Mouse (Mus musculus) ES-E14 (cell line): ENCODE data around the gene Pik3ip1. TPM values are rescaled to one million over a fixed set of nuclear protein-coding genes. Genes with fewer than 3 reads are reported as not detected.

Experiments used
- DNase-seq: peaks from one replicate; pipeline ENCODE4 v3.0.0-alpha.2; 2013; ENCODE audit warnings: low read depth, low spot score
- H3K27ac ChIP-seq: 2 replicates; pipeline ENCODE4 v1.5.1; 2012; ENCODE audit warnings: low read depth, mild to moderate bottlenecking, low read length, moderate library complexity, mixed read lengths; ENCODE audit not compliant: poor library complexity, insufficient read depth, severe bottlenecking
- H3K36me3 ChIP-seq: 2 replicates; pipeline ENCODE4 v1.6.1; 2012; ENCODE audit warnings: mild to moderate bottlenecking, low read length, moderate library complexity, mixed read lengths; ENCODE audit not compliant: control insufficient read depth, poor library complexity, insufficient read depth, severe bottlenecking
- H3K4me1 ChIP-seq, 2 experiments: fragments of 150-350 bp in 1 of 2; sonication (generic) in 1 of 2; 2 replicates each; pipeline ENCODE4 v1.6.1; 2012; ENCODE audit warnings: low read length in 2 of 2, mild to moderate bottlenecking in 1 of 2, mixed read lengths in 1 of 2; ENCODE audit not compliant: control insufficient read depth in 2 of 2, insufficient read depth in 2 of 2, poor library complexity in 1 of 2
- H3K4me3 ChIP-seq, 2 experiments: fragments of 150-350 bp in 1 of 2; sonication (generic) in 1 of 2; 2 replicates each; pipeline ENCODE4 v1.5.1; 2012; ENCODE audit warnings: low read length in 2 of 2, low read depth in 1 of 2, mild to moderate bottlenecking in 1 of 2, mixed read lengths in 1 of 2; ENCODE audit not compliant: insufficient read depth in 1 of 2, poor library complexity in 1 of 2, severe bottlenecking in 1 of 2
- H3K9ac ChIP-seq: 2 replicates; pipeline ENCODE4 v1.6.1; 2012; ENCODE audit warnings: low read depth, mild to moderate bottlenecking, low read length, mixed read lengths; ENCODE audit not compliant: poor library complexity, insufficient read depth, severe bottlenecking
- H3K9me3 ChIP-seq: fragments of 150-350 bp; sonication (generic); 2 replicates; pipeline ENCODE4 v1.6.1; 2012; ENCODE audit warnings: low read depth, mild to moderate bottlenecking, low read length; ENCODE audit not compliant: control insufficient read depth, insufficient read depth
- CHD2 ChIP-seq: IDR thresholded peaks from 2 replicates; pipeline ENCODE4 v1.6.1; 2014; ENCODE audit warnings: mild to moderate bottlenecking, low read depth, low read length, inconsistent platforms
- HCFC1 ChIP-seq: IDR thresholded peaks from 2 replicates; pipeline ENCODE4 v1.6.1; 2012; ENCODE audit warnings: low read length, inconsistent platforms, borderline replicate concordance; ENCODE audit not compliant: insufficient read depth
- MAFK ChIP-seq: IDR thresholded peaks from 2 replicates; pipeline ENCODE4 v1.6.1; 2014; ENCODE audit warnings: mild to moderate bottlenecking, low read depth, low read length, inconsistent platforms; ENCODE audit not compliant: insufficient read depth
- ZC3H11A ChIP-seq: IDR thresholded peaks from 2 replicates; pipeline ENCODE4 v1.6.1; 2012; ENCODE audit warnings: low read depth, mild to moderate bottlenecking, inconsistent platforms, low read length, borderline replicate concordance
- ZNF384 ChIP-seq: IDR thresholded peaks from 2 replicates; pipeline ENCODE4 v1.6.1; 2012; ENCODE audit warnings: low read depth, low read length, inconsistent platforms
- in situ Hi-C, 2 experiments: fragments of 600-800 bp; cut with MboI; formaldehyde crosslinking; loops; one replicate each; pipeline ENCODE4 v1.15.1; 2025; ENCODE audit warnings: low sequenced_read_pairs in 2 of 2, inconsistent platforms in 1 of 2; ENCODE audit not compliant: unreplicated experiment in 2 of 2
- total RNA-seq: library from RNA; depleted of rRNA; stranded (reverse); fragments of 300-350 nt; gene quantifications from 2 replicates; pipeline ENCODE4 v1.2.3, GENCODE M21; 2012

Pik3ip1 gene
- total RNA-seq, 1 experiment = 8.5 TPM

DNA sequence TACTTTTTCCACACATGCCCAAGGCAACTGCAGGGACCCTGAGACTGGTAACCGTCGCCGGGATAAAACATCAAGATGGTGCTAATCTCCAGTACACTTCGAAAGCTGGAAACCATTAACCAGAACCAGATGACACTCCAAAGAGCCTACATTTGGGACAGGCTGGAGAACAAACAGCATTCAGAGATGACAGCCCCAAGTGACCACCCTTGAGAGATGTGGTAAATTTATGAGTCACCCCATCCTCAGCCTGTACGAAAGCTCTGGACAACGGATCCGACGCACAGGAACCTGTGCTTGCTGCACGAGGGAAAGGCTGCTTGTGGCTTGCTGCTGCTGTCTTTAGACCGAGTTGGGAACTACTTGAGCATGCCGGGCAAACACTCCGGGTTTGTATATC is 44.5 kb downstream of the Pik3ip1 start:
- Histone ChIP-seq H3K4me1 (peaks cover 0 to 28% of the 10 kb centered on the region in 2 experiments; a peak in 2 of 4 replicates), H3K36me3 (0 out of 2 replicates have a peak, but pooled peaks cover 2% of the 10 kb centered on the region), H3K4me3 (no peak overlapping the region), H3K9ac (no peak overlapping the region), H3K9me3 (no peaks in the 10 kb centered on the region), H3K27ac (no peak overlapping the region)
- TF ChIP-seq ZC3H11A = no peak
- TF ChIP-seq CHD2 = no peak
- no peak for TF ChIP-seq ZNF384
- no peak for TF ChIP-seq HCFC1
- no peak for TF ChIP-seq MAFK
- no peak for DNase-seq
- in situ Hi-C loops = no loop called here

DNA sequence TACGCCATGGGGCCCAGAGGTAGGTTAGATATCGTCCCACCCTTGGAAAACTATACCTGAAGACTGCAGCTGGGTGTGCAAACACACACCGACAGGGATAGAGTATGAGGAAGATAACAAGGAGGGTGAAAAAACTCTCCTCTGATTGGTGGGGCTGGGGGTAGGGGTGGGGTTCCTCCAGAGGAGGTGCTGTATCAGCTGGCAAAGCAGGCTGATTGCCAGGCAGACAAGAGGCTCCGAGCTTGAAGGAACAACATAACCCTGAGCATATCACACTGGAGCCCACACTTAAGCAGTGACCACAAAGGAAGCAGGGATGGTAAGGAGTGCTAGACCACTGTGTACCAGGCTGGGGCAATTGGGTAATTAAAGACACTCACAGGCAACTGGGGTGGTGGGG is 49.2 kb downstream of the Pik3ip1 start:
- DNase-seq = no peak
- Histone ChIP-seq H3K9me3 (no peaks in the 10 kb centered on the region), H3K9ac (no peak overlapping the region), H3K27ac (no peak overlapping the region), H3K36me3 (0 out of 2 replicates have a peak, but pooled peaks cover 3% of the 10 kb centered on the region), H3K4me3 (no peak overlapping the region), H3K4me1 (peaks cover 3 to 20% of the 10 kb centered on the region in 2 experiments)
- TF ChIP-seq ZNF384 (no peak), ZC3H11A (no peak), HCFC1 (no peak), MAFK (no peak), CHD2 (no peak)
- in situ Hi-C loops = no loop called here

DNA sequence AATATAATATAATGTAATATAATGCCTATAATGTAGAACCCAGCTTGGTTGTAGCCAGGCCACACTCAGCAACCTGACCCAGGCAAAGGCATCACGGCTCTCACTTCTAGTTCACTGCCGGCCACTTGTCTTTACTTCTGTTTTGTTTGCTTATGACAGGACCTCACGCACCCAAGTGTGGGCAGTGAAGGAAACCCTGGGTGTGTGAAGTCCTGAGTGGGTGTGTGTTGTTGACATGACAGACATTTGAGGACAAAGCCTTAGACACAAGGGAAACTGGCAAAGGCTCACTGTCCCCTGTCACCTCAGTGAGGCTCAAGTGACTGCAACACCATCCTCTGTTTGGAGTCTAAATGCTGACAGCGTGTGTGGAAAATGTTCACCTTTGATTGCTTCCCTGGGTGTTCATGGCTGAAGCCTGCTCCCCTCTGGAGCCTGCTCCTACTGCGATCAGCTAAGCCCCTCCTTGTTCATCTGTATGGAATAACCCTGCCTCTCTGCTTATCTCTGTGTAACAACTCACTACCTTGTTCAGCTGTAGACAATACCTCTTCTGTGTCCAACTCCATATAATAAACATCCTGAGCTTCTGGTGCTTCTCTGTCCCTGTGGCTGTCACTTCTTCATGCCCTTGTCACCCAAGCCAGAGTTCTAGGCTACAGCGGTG is 51.1 kb downstream of the Pik3ip1 start:
- no peak for TF ChIP-seq ZC3H11A
- TF ChIP-seq ZNF384 = no peak
- TF ChIP-seq HCFC1 = no peak
- no peak for TF ChIP-seq CHD2
- no peak for TF ChIP-seq MAFK
- Histone ChIP-seq H3K9me3 (no peaks in the 10 kb centered on the region), H3K36me3 (peaks cover 5% of the 10 kb centered on the region; the same call in 1 of the 2 replicates), H3K4me3 (no peak overlapping the region), H3K27ac (no peak overlapping the region), H3K9ac (no peak overlapping the region), H3K4me1 (peaks cover 3 to 4% of the 10 kb centered on the region in 2 experiments; a peak in 3 of 4 replicates)
- DNase-seq = no peak
- in situ Hi-C loops = no loop called here

DNA sequence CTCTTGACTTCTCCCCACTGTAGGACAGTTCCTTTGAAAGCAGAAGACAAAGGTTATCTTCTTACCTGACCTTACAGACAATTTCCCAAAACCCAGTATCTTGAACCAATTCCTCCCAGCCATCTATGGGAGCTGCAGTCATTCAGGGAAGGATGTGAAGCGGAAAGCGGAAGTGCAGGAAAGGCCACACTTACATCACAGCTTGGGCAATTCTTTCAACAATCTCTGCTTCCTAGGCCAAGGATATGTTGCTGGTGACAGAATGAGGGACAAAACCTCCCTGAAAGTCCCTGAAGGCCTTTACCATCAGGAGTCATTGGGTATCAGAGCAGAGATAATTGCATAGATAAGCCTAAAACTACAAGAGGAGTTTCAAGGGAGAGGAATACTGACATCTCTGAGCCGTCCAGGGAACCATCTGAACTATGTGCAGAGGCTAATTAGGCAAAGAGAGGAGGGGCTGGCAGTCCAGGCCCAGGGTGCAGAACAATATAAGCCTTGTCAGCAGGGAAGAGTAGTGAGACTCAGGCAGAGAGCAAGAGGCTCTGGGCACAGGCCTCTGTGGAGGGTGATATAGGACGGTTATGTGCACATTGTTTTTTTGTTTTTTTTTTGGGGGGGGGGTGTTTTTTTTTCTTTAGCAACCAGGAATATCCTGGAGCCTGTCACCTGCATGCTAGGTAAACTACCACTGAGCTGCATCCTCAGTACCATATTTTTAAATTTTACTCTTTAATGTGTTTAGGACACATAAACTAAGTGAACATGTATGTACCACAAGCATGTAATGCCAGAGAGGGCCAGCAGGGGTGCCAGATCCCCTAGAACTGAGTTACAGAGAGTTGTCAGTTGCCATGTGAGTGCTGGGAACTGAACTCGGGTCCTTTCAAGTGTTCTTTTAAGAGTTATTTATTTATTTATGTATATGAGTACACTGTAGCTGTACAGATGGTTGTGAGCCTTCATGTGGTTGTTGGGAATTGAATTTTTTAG is 52.7 kb downstream of the Pik3ip1 start:
- in situ Hi-C loops = no loop called here

More for the DNA sequence above, 52.7 kb downstream of the Pik3ip1 start:
- Histone ChIP-seq H3K9me3 (no peaks in the 10 kb centered on the region), H3K27ac (no peak overlapping the region), H3K9ac (no peak overlapping the region), H3K4me3 (no peak overlapping the region), H3K36me3 (peaks cover 7% of the 10 kb centered on the region; the same call in 1 of the 2 replicates), H3K4me1 (peaks cover 3 to 5% of the 10 kb centered on the region in 2 experiments; a peak in 3 of 4 replicates)
- no peak for DNase-seq
- peak; percentile 58; the same call in 1 of the 2 replicates for TF ChIP-seq ZNF384
- no peak for TF ChIP-seq MAFK
